Mouse (Mus musculus) liver, adult 2 months (tissue): Measurements from ENCODE around the gene 1700020A23Rik. TPM values are rescaled to one million over a fixed set of nuclear protein-coding genes. Genes with fewer than 3 reads are reported as not detected.

ENCODE experiments used
- DNase-seq: peaks from one replicate; pipeline ENCODE4 v3.0.0-alpha.2; 2011; ENCODE audit warnings: low read depth, low spot score; ENCODE audit errors: extremely low read depth
- H3K27ac ChIP-seq: fragments of 200-500 bp; replicated peaks from 2 replicates; pipeline ENCODE4 v1.5.1; 2012; ENCODE audit warnings: low read depth, mild to moderate bottlenecking, control low read depth, inconsistent platforms, low read length; ENCODE audit not compliant: insufficient read depth
- H3K27me3 ChIP-seq: fragments of 200-500 bp; 2 replicates; pipeline ENCODE4 v1.6.1; 2012; ENCODE audit warnings: mild to moderate bottlenecking, moderate library complexity, low read length, inconsistent platforms; ENCODE audit not compliant: control insufficient read depth, insufficient read depth
- H3K36me3 ChIP-seq: fragments of 200-500 bp; 2 replicates; pipeline ENCODE4 v1.6.1; 2012; ENCODE audit warnings: low read length, inconsistent platforms; ENCODE audit not compliant: control insufficient read depth, insufficient read depth
- H3K4me1 ChIP-seq: fragments of 200-500 bp; 2 replicates; pipeline ENCODE4 v1.6.1; 2011; ENCODE audit warnings: low read length; ENCODE audit not compliant: control insufficient read depth, insufficient read depth
- H3K4me3 ChIP-seq: fragments of 200-500 bp; 2 replicates; pipeline ENCODE4 v1.5.1; 2011; ENCODE audit warnings: low read depth, mild to moderate bottlenecking, control low read depth, low read length, moderate library complexity; ENCODE audit not compliant: insufficient read depth
- H3K79me2 ChIP-seq: fragments of 200-500 bp; 2 replicates; pipeline ENCODE4 v1.6.1; 2012; ENCODE audit warnings: inconsistent platforms, mild to moderate bottlenecking, low read length, moderate library complexity; ENCODE audit not compliant: control insufficient read depth, insufficient read depth
- H3K9ac ChIP-seq: fragments of 200-500 bp; 2 replicates; pipeline ENCODE4 v1.6.1; 2012; ENCODE audit warnings: low read depth, mild to moderate bottlenecking, control low read depth, inconsistent platforms, low read length
- CTCF ChIP-seq: fragments of 200-500 bp; IDR thresholded peaks from 2 replicates; pipeline ENCODE4 v1.5.1; 2011; ENCODE audit warnings: low read depth, low read length, control low read depth
- POLR2A ChIP-seq: fragments of 200-500 bp; IDR thresholded peaks from 2 replicates; pipeline ENCODE4 v1.6.1; 2011; ENCODE audit warnings: low read length, control low read depth; ENCODE audit not compliant: insufficient read depth; ENCODE audit errors: extremely low read depth
- WGBS: fragments of 180-500 bp; shearing (Covaris S2); methylation state at CpG from one replicate; pipeline ENCODE4 v1.1.7; 2018; 5-methylcytosine and 5-hydroxymethylcytosine counted together
- polyA plus RNA-seq: library from polyadenylated mRNA; depleted of rRNA; stranded (reverse); fragments of >200 nt; gene quantifications from 2 replicates; pipeline ENCODE4 v1.2.3, GENCODE M21; 2012; rRNA removed
- total RNA-seq: library from RNA; depleted of rRNA; stranded (reverse); fragments of >200 nt; gene quantifications from 2 replicates; pipeline ENCODE4 v1.2.3, GENCODE M21; 2014; rRNA removed

The 1700020A23Rik gene
- total and polyA plus RNA-seq, 2 experiments, result not detected

- H3K9ac ChIP-seq, result peak overlapping the region; percentile 21; the same call in 1 of the 2 replicates
- no peak overlapping the region for H3K27ac ChIP-seq
- peaks cover 9% of the 10 kb centered on the region for H3K4me1 ChIP-seq
- TF ChIP-seq CTCF (no peak), POLR2A (no peak)
- peaks cover 27% of the 10 kb centered on the region; the same call in 1 of the 2 replicates for H3K79me2 ChIP-seq
- WGBS, result 71% methylated on average over 14 of the region's 14 CpGs
- DNase-seq, result no peak
- H3K4me3 ChIP-seq, result peak overlapping the region; percentile 6; the same call in 1 of the 2 replicates
- H3K27me3 ChIP-seq, result no peaks in the 10 kb centered on the region
- H3K36me3 ChIP-seq, result no peaks in the 10 kb centered on the region
These were observed 46.1 kb downstream of the 1700020A23Rik start for GRCm38 (mm10) chr2:130451086-130451726.

- H3K79me2 ChIP-seq, result peaks cover 29% of the 10 kb centered on the region; the same call in 1 of the 2 replicates
- no peaks in the 10 kb centered on the region for H3K36me3 ChIP-seq
- TF ChIP-seq CTCF, result no peak
- TF ChIP-seq POLR2A, result no peak
- H3K27me3 ChIP-seq, result no peaks in the 10 kb centered on the region
- 40% methylated on average over 3 of the region's 3 CpGs for WGBS
- peaks cover 9% of the 10 kb centered on the region for H3K4me1 ChIP-seq
- no peak overlapping the region for H3K27ac ChIP-seq
- no peak overlapping the region for H3K4me3 ChIP-seq
- no peak overlapping the region for H3K9ac ChIP-seq
- no peak for DNase-seq
These were observed 46.6 kb downstream of the 1700020A23Rik start for GRCm38 (mm10) chr2:130451727-130452090.

- TF ChIP-seq POLR2A, result no peak
- TF ChIP-seq CTCF, result no peak
- 82% methylated on average over 2 of the region's 2 CpGs for WGBS
- H3K27ac ChIP-seq, result no peak overlapping the region
- DNase-seq, result no peak
- no peak overlapping the region for H3K4me3 ChIP-seq
- no peaks in the 10 kb centered on the region for H3K27me3 ChIP-seq
- peaks cover 30% of the 10 kb centered on the region; the same call in 1 of the 2 replicates for H3K79me2 ChIP-seq
- H3K36me3 ChIP-seq, result no peaks in the 10 kb centered on the region
- peaks cover 9% of the 10 kb centered on the region for H3K4me1 ChIP-seq
- H3K9ac ChIP-seq, result no peak overlapping the region
These were observed 47.2 kb downstream of the 1700020A23Rik start for GRCm38 (mm10) chr2:130452266-130452665.

DNA sequence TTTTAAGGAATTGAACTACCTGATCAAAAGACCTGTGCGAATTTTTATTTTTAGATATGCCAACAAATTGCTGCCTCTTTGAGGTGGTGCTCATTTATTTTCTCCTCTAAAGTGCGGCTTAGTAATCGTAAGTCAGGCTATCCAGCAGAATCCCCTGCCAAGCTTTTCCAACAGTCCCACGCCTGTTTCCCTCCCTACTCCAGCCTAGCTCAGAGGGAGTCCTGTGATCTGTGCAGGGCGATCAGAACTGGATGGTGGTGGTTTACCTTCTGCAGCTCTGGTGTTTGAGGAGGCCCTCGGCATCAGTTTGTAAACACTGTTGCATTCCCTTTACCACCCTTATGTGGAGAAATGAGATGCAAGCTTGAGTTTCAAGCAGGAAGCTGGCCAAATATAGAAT, 48.4 kb downstream of the 1700020A23Rik start:
- Histone ChIP-seq H3K27ac (no peak overlapping the region), H3K9ac (no peak overlapping the region), H3K4me3 (no peak overlapping the region), H3K27me3 (no peaks in the 10 kb centered on the region), H3K36me3 (no peaks in the 10 kb centered on the region), H3K4me1 (peaks cover 9% of the 10 kb centered on the region), H3K79me2 (peaks cover 38% of the 10 kb centered on the region; the same call in 1 of the 2 replicates)
- no peak for DNase-seq
- TF ChIP-seq CTCF (no peak), POLR2A (no peak)
- WGBS, result 75% methylated on average over 6 of the region's 6 CpGs

GRCm38 (mm10) chr2:130454748-130455370, 49.8 kb downstream of the 1700020A23Rik start:
- Histone ChIP-seq H3K9ac (no peak overlapping the region), H3K36me3 (no peaks in the 10 kb centered on the region), H3K79me2 (peaks cover 47% of the 10 kb centered on the region; the same call in 1 of the 2 replicates), H3K4me1 (peaks cover 3% of the 10 kb centered on the region; the same call in 1 of the 2 replicates), H3K4me3 (no peak overlapping the region), H3K27me3 (no peaks in the 10 kb centered on the region), H3K27ac (no peak overlapping the region)
- TF ChIP-seq POLR2A (no peak), CTCF (no peak)
- DNase-seq, result no peak
- 55% methylated on average over 6 of the region's 6 CpGs for WGBS

Other genes starting within 250 kb of the 1700020A23Rik start
- 53.6 and 72.0 TPM in 2 replicates for gene Snrpb, start 225.9 kb upstream of the 1700020A23Rik start, total RNA-seq
- gene Snrpb, start 225.9 kb upstream of the 1700020A23Rik start, polyA plus RNA-seq, result 143 and 209 TPM in 2 replicates
- gene Tmc2, start 210.1 kb upstream of the 1700020A23Rik start, total RNA-seq, result not detected in 2 replicates
- not detected in 2 replicates for gene Tmc2, start 210.1 kb upstream of the 1700020A23Rik start, polyA plus RNA-seq
- gene Nop56, start 130.8 kb upstream of the 1700020A23Rik start, total RNA-seq, result 12.2 and 12.6 TPM in 2 replicates
- gene Nop56, start 130.8 kb upstream of the 1700020A23Rik start, polyA plus RNA-seq, result 15.1 and 27.0 TPM in 2 replicates
- gene Idh3b, start 120.7 kb upstream of the 1700020A23Rik start, total RNA-seq, result 288 and 295 TPM in 2 replicates
- gene Idh3b, start 120.7 kb upstream of the 1700020A23Rik start, polyA plus RNA-seq, result 230 and 257 TPM in 2 replicates
- gene Ebf4, start 110.1 kb upstream of the 1700020A23Rik start, total RNA-seq, result 0.07 and 0.09 TPM in 2 replicates
- 0.19 and 0.22 TPM in 2 replicates for gene Ebf4, start 110.1 kb upstream of the 1700020A23Rik start, polyA plus RNA-seq
- gene Cpxm1, start 7.7 kb upstream of the 1700020A23Rik start, total RNA-seq, result 0.46 and 0.54 TPM in 2 replicates
- gene Cpxm1, start 7.7 kb upstream of the 1700020A23Rik start, polyA plus RNA-seq, result 1.4 and 1.6 TPM in 2 replicates
- not detected in 2 replicates for gene Gm28372, start within 50 bp of the 1700020A23Rik start, total RNA-seq
- not detected in 2 replicates for gene Gm28372, start within 50 bp of the 1700020A23Rik start, polyA plus RNA-seq
- not detected in 2 replicates for gene Tmem239, start 1.2 kb downstream of the 1700020A23Rik start, total RNA-seq
- gene Tmem239, start 1.2 kb downstream of the 1700020A23Rik start, polyA plus RNA-seq, result not detected in 2 replicates
- gene Vps16, start 19.1 kb downstream of the 1700020A23Rik start, total RNA-seq, result 25.6 and 27.2 TPM in 2 replicates
- 22.6 and 43.2 TPM in 2 replicates for gene Vps16, start 19.1 kb downstream of the 1700020A23Rik start, polyA plus RNA-seq
- gene Pced1a, start 19.4 kb downstream of the 1700020A23Rik start, total RNA-seq, result 6.3 and 7.2 TPM in 2 replicates
- 23.3 and 29.0 TPM in 2 replicates for gene Pced1a, start 19.4 kb downstream of the 1700020A23Rik start, polyA plus RNA-seq
- 24.8 and 25.9 TPM in 2 replicates for gene Ptpra, start 45.0 kb downstream of the 1700020A23Rik start, total RNA-seq
- 19.6 and 23.9 TPM in 2 replicates for gene Ptpra, start 45.0 kb downstream of the 1700020A23Rik start, polyA plus RNA-seq
- 10.9 and 15.7 TPM in 2 replicates for gene Mrps26, start 158.5 kb downstream of the 1700020A23Rik start, total RNA-seq
- 38.1 and 38.4 TPM in 2 replicates for gene Mrps26, start 158.5 kb downstream of the 1700020A23Rik start, polyA plus RNA-seq
- gene Oxt, start 170.9 kb downstream of the 1700020A23Rik start, total RNA-seq, result not detected in 2 replicates
- not detected in 2 replicates for gene Oxt, start 170.9 kb downstream of the 1700020A23Rik start, polyA plus RNA-seq
- gene Avp, start 177.3 kb downstream of the 1700020A23Rik start, total RNA-seq, result not detected in 2 replicates
- not detected in 2 replicates for gene Avp, start 177.3 kb downstream of the 1700020A23Rik start, polyA plus RNA-seq
- gene Fastkd5, start 224.8 kb downstream of the 1700020A23Rik start, total RNA-seq, result 6.3 and 6.7 TPM in 2 replicates
- 2.0 and 2.1 TPM in 2 replicates for gene Fastkd5, start 224.8 kb downstream of the 1700020A23Rik start, polyA plus RNA-seq
- 1.0 and 1.8 TPM in 2 replicates for gene Ubox5, start 224.8 kb downstream of the 1700020A23Rik start, total RNA-seq
- gene Ubox5, start 224.8 kb downstream of the 1700020A23Rik start, polyA plus RNA-seq, result 3.4 and 3.7 TPM in 2 replicates
- gene Lzts3, start 237.5 kb downstream of the 1700020A23Rik start, total RNA-seq, result 8.0 and 11.3 TPM in 2 replicates
- gene Lzts3, start 237.5 kb downstream of the 1700020A23Rik start, polyA plus RNA-seq, result 26.9 and 30.7 TPM in 2 replicates